Mouse (Mus musculus) liver, postnatal 0 days (tissue): Measurements from ENCODE around the gene Foxo3.

ENCODE experiments used
- CTCF ChIP-seq: sonication (generic); IDR thresholded peaks from 2 replicates; pipeline ENCODE4 v1.5.1; 2016; ENCODE audit warnings: antibody characterized with exemption, low read depth
- EP300 ChIP-seq: IDR thresholded peaks from 2 replicates; pipeline ENCODE4 v1.6.1; 2016; ENCODE audit warnings: antibody characterized with exemption, low read depth, mild to moderate bottlenecking

GRCm38 (mm10) chr10:42248156-42248555 lies 28.4 kb downstream of the Foxo3 start:
- TF ChIP-seq CTCF (no peak), EP300 (no peak)
